ENCODE assay signal across 12 mouse cellular contexts in the genomic region with DNA sequence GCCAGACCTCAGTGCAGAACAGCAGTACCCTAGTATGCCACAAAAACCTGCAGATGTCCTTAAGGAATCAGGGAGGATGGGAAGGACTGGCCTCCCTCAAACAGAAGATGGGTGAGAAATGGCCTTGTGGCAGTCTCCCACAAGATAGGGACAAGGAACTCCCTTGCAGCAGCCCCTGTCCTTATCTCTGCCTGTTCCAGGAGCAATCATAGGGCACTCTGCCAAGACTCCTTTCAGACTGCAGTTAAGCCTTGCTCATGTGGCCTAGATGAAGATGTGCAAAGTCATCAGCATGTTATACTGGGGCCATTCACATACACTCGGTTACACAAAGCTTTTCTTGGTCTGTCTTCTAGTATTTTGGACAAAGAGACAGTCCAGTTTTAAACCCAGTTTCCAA. TPM values are rescaled to one million over a fixed set of nuclear protein-coding genes. Genes with fewer than 3 reads are reported as not detected.
DNase-seq lines count a peak whose midpoint lies in the region; ATAC-seq and TF ChIP-seq lines count a peak whose summit lies in the region.
"Had no signal": no experiment of that assay in that cellular context is flagged by ENCODE, and none has a peak within 500 bp of the region (broad histone marks: within the 10 kb centered on the region; RNA-seq: fewer than 3 reads in every experiment).

No protein-coding gene starts in this region.

- no peak for TF ChIP-seq EP300 in heart, postnatal 0 days (IDR thresholded peaks at IDR 0.05; ENCODE audit: low read depth)

- no peak overlapping the region for H3K4me2 ChIP-seq in heart, postnatal 0 days (ENCODE audit: low read depth, low read length)
- H3K4me2 ChIP-seq: embryonic facial prominence, embryonic 12.5 days; limb, embryonic 15.5 days; midbrain, embryonic 11.5 days had no signal

- WGBS in heart, embryonic 10.5 days, result 55% methylated on average over 1 of the region's 1 CpGs
- 15% methylated on average over 1 of the region's 1 CpGs for WGBS in heart, postnatal 0 days

- H3K27ac ChIP-seq in heart, embryonic 10.5 days, result no peak overlapping the region
- no peak overlapping the region for H3K27ac ChIP-seq in heart, postnatal 0 days (ENCODE audit: low read depth)
- H3K27ac ChIP-seq: embryonic facial prominence, embryonic 12.5 days; limb, embryonic 15.5 days had no signal

- no peak for TF ChIP-seq CTCF in heart, postnatal 0 days (IDR thresholded peaks at IDR 0.05; ENCODE audit: low read depth)

- no peaks in the 10 kb centered on the region for H3K9me3 ChIP-seq in heart, embryonic 10.5 days
- H3K9me3 ChIP-seq in heart, postnatal 0 days (replicated peaks; ENCODE audit: control insufficient read depth, low read length), result no peaks in the 10 kb centered on the region
- H3K9me3 ChIP-seq: embryonic facial prominence, embryonic 12.5 days; limb, embryonic 15.5 days had no signal

- peak; percentile 75 for DNase-seq in heart, embryonic 10.5 days (ENCODE audit: low spot score)
- DNase-seq in heart, adult 8-10 months (ENCODE audit: low spot score), result no peak
- peak; percentile 24 for DNase-seq in adrenal gland, postnatal 10 days
- DNase-seq in heart, postnatal 0 days (ENCODE audit: low spot score), result no peak
- no peak for DNase-seq in right cerebral cortex, postnatal 10 days (ENCODE audit: low spot score in 2 of 2)
- DNase-seq in layer of hippocampus, postnatal 36 days, result no peak
- DNase-seq in lung, postnatal 10 days, result no peak
- DNase-seq: kidney, adult 9 months had no signal

- H3K9ac ChIP-seq in heart, postnatal 0 days (replicated peaks; ENCODE audit: low read depth, low read length), result no peak overlapping the region
- H3K9ac ChIP-seq: embryonic facial prominence, embryonic 12.5 days; limb, embryonic 15.5 days had no signal

- H3K4me3 ChIP-seq in heart, embryonic 10.5 days, result no peak overlapping the region
- no peak overlapping the region for H3K4me3 ChIP-seq in heart, postnatal 0 days (ENCODE audit: low read depth, low read length)
- H3K4me3 ChIP-seq: embryonic facial prominence, embryonic 12.5 days; limb, embryonic 15.5 days had no signal

- H3K36me3 ChIP-seq in heart, embryonic 10.5 days, result no peaks in the 10 kb centered on the region
- H3K36me3 ChIP-seq in heart, postnatal 0 days (replicated peaks; ENCODE audit: control insufficient read depth, insufficient read depth, low read length), result no peaks in the 10 kb centered on the region
- H3K36me3 ChIP-seq: embryonic facial prominence, embryonic 12.5 days; limb, embryonic 15.5 days had no signal

- peak; percentile 49; the same call in 1 of the 2 replicates for ATAC-seq in heart, postnatal 0 days (ENCODE audit: insufficient read depth, low read depth)
- peak; percentile 100 for ATAC-seq in megakaryocyte-erythroid progenitor cell, adult 5-6 weeks (replicated peaks; ENCODE audit: low FRiP score, low TSS enrichment, poor library complexity, severe bottlenecking)

- peaks cover 15% of the 10 kb centered on the region; the same call in 1 of the 2 replicates for H3K27me3 ChIP-seq in heart, embryonic 10.5 days (ENCODE audit: insufficient read depth, poor library complexity, severe bottlenecking)
- H3K27me3 ChIP-seq in heart, postnatal 0 days (ENCODE audit: control insufficient read depth, insufficient read depth, low read length), result no peaks in the 10 kb centered on the region; the same call in 1 of the 2 replicates

- H3K4me1 ChIP-seq in heart, embryonic 10.5 days, result no peaks in the 10 kb centered on the region
- H3K4me1 ChIP-seq in heart, postnatal 0 days (ENCODE audit: control insufficient read depth, insufficient read depth), result no peaks in the 10 kb centered on the region
- H3K4me1 ChIP-seq: embryonic facial prominence, embryonic 12.5 days; limb, embryonic 15.5 days had no signal

RNA-seq across cellular contexts. Expression of a gene that starts 16.7 kb away (rescaled TPM):
- 33.4 and 38.0 TPM in 2 replicates for polyA plus RNA-seq in heart, embryonic 10.5 days (2016; fragmentation: Nextera tagmentation; extraction: Ambion mirVana)
- total RNA-seq in heart, adult 8-10 months (2022), result 100 to 1,000 TPM; 152 to 199 (median 183) TPM
- total RNA-seq in adrenal gland, postnatal 10 days (2021), result 100 to 1,000 TPM; 133 to 149 TPM
- 128 and 165 TPM in 2 replicates for total RNA-seq in heart, postnatal 0 days (2014; rRNA removed; ENCODE audit: low replicate concordance)
- 13.2 and 17.1 TPM in 2 replicates for polyA plus RNA-seq in heart, postnatal 0 days (2015; fragmentation: Nextera tagmentation; extraction: Ambion mirVana)
- total RNA-seq in megakaryocyte-erythroid progenitor cell, adult 5-6 weeks (2014; fragmentation: Nextera tagmentation), result 121 and 164 TPM in 2 replicates
- 120 and 151 TPM in 2 replicates for total RNA-seq in megakaryocyte-erythroid progenitor cell, adult 5-6 weeks (2017)
- 100 to 1,000 TPM; 222 to 240 TPM for total RNA-seq in layer of hippocampus, postnatal 36 days (2021)

Comparison
In these comparisons a context has a peak if more than half of its experiments do, and no peak if none do; other contexts are left out.
1. DNase-seq: peak in heart, embryonic 10.5 days (single experiment) and adrenal gland, postnatal 10 days (single experiment); none in heart, adult 8-10 months (single experiment), heart, postnatal 0 days (single experiment), right cerebral cortex, postnatal 10 days (0 of 2), layer of hippocampus, postnatal 36 days (0 of 2) and lung, postnatal 10 days (single experiment).